Mouse (Mus musculus) brain, embryonic 14.5 days (tissue): ENCODE measurements around the gene Fli1.

Source experiments
- CTCF ChIP-seq: fragments of 200-500 bp; IDR thresholded peaks from 2 replicates; pipeline ENCODE4 v1.5.1; 2012; ENCODE audit warnings: inconsistent platforms, mild to moderate bottlenecking, moderate library complexity, borderline replicate concordance; ENCODE audit not compliant: insufficient read depth, insufficient read length; ENCODE audit errors: extremely low read depth
- POLR2A ChIP-seq: fragments of 200-500 bp; IDR thresholded peaks from 2 replicates; pipeline ENCODE4 v1.6.1; 2012; ENCODE audit warnings: mild to moderate bottlenecking, inconsistent platforms, borderline replicate concordance; ENCODE audit not compliant: poor library complexity, insufficient read depth, insufficient read length, severe bottlenecking; ENCODE audit errors: extremely low read depth

DNA sequence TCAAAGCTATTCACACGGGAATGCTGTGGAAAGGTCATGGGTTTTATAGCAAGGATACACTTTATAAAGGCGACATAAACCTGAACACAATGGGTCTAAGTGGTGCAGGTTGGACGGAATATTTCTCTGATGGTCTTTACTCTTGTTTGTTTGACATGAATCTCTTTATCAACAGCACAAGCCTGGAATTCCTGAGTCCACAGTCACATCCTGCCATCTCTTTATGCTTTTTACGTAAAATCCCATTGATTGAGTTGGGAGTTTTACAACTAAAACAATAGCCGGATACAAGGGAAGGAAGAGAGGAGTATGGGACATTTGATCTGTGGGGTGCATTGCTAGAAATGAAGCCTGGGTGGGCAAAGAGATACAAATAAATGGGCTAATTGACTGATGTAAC lies 16.9 kb downstream of the Fli1 start:
- TF ChIP-seq CTCF (no peak), POLR2A (no peak)
